Mouse (Mus musculus) kidney, embryonic 15.5 days (tissue): ENCODE results near the gene Ifit3. TPM values are rescaled to one million over a fixed set of nuclear protein-coding genes. Genes with fewer than 3 reads are reported as not detected.
"Not testable (repeated sequence)": the region's sequence is repeated elsewhere in the genome, so short reads cannot be mapped to it uniquely, and the experiment has no call there.

Source experiments
- ATAC-seq: fragments of 200-750 bp; cut with Nextera tagmentation; replicated peaks from 2 replicates; pipeline ENCODE4 v1.8.0; 2017; ENCODE audit warnings: moderate TSS enrichment; ENCODE audit not compliant: low FRiP score
- H3K27ac ChIP-seq: fragments of 300-500 bp; sonication (generic); 2 replicates; pipeline ENCODE4 v1.5.1; 2015; ENCODE audit warnings: mild to moderate bottlenecking, inconsistent platforms
- H3K27me3 ChIP-seq: fragments of 300-500 bp; sonication (generic); 2 replicates; pipeline ENCODE4 v1.6.1; 2015; ENCODE audit warnings: inconsistent platforms
- H3K36me3 ChIP-seq: fragments of 300-500 bp; sonication (generic); 2 replicates; pipeline ENCODE4 v1.6.1; 2015; ENCODE audit warnings: inconsistent platforms
- H3K4me1 ChIP-seq: fragments of 300-500 bp; sonication (generic); 2 replicates; pipeline ENCODE4 v1.6.1; 2015; ENCODE audit warnings: inconsistent platforms
- H3K4me2 ChIP-seq: fragments of 300-500 bp; sonication (generic); 2 replicates; pipeline ENCODE4 v1.6.1; 2015; ENCODE audit warnings: moderate library complexity, mild to moderate bottlenecking, inconsistent platforms
- H3K4me3 ChIP-seq: fragments of 300-500 bp; sonication (generic); replicated peaks from 2 replicates; pipeline ENCODE4 v1.5.1; 2015; ENCODE audit warnings: mild to moderate bottlenecking, inconsistent platforms
- H3K9ac ChIP-seq: fragments of 300-500 bp; sonication (generic); 2 replicates; pipeline ENCODE4 v1.6.1; 2015; ENCODE audit warnings: mild to moderate bottlenecking, inconsistent platforms
- H3K9me3 ChIP-seq: fragments of 300-500 bp; sonication (generic); replicated peaks from 2 replicates; pipeline ENCODE4 v1.6.1; 2016; ENCODE audit warnings: inconsistent platforms
- WGBS: fragments of 180-500 bp; shearing (Covaris S2); methylation state at CpG from one replicate; pipeline ENCODE4 v1.1.7; 2015; ENCODE audit warnings: mixed read lengths; 5-methylcytosine and 5-hydroxymethylcytosine counted together
- polyA plus RNA-seq: library from polyadenylated mRNA; unstranded; fragments of >200 nt; fragmentation: Nextera tagmentation; extraction: Ambion mirVana; gene quantifications from 2 replicates; pipeline ENCODE4 v1.2.1, GENCODE M21; 2015

Gene Ifit3
- 2.0 TPM in 2 replicates for polyA plus RNA-seq

- 42% methylated on average over 2 of the region's 2 CpGs for WGBS
- not testable (repeated sequence) for H3K9me3 ChIP-seq, H3K4me1 ChIP-seq, H3K27me3 ChIP-seq, H3K36me3 ChIP-seq, H3K4me3 ChIP-seq, H3K4me2 ChIP-seq, H3K27ac ChIP-seq, H3K9ac ChIP-seq
- peak; percentile 62; the same call in 1 of the 2 replicates for ATAC-seq
Measured at GRCm38 (mm10) chr19:34583126-34583766, at the start of gene Ifit3. Ifit3 (plus strand) TSS chr19:34583531.

- Histone ChIP-seq H3K9ac (no peak overlapping the region), H3K36me3 (no peaks in the 10 kb centered on the region), H3K27me3 (no peaks in the 10 kb centered on the region), H3K4me3 (no peak overlapping the region), H3K9me3 (no peaks in the 10 kb centered on the region), H3K27ac (no peak overlapping the region), H3K4me1 (no peaks in the 10 kb centered on the region), H3K4me2 (no peak overlapping the region)
- WGBS = 80% methylated on average over 1 of the region's 1 CpGs
- no peak for ATAC-seq
Measured at GRCm38 (mm10) chr19:34539422-34539821, 43.9 kb upstream of the Ifit3 start.

GRCm38 (mm10) chr19:34546211-34546610 is 37.1 kb upstream of the Ifit3 start:
- no peaks in the 10 kb centered on the region for H3K27me3 ChIP-seq
- H3K36me3 ChIP-seq = no peaks in the 10 kb centered on the region
- no peak for ATAC-seq
- no peak overlapping the region for H3K27ac ChIP-seq
- H3K9ac ChIP-seq = no peak overlapping the region
- 89% methylated on average over 4 of the region's 4 CpGs for WGBS
- H3K4me1 ChIP-seq = no peaks in the 10 kb centered on the region; the same call in 1 of the 2 replicates
- H3K4me3 ChIP-seq = no peak overlapping the region
- no peak overlapping the region for H3K4me2 ChIP-seq
- no peaks in the 10 kb centered on the region for H3K9me3 ChIP-seq

- H3K27me3 ChIP-seq = no peaks in the 10 kb centered on the region
- no peak overlapping the region for H3K27ac ChIP-seq
- H3K9me3 ChIP-seq = no peaks in the 10 kb centered on the region
- H3K9ac ChIP-seq = no peak overlapping the region
- ATAC-seq = no peak
- H3K4me1 ChIP-seq = peaks cover 12% of the 10 kb centered on the region; the same call in 1 of the 2 replicates
- no peaks in the 10 kb centered on the region for H3K36me3 ChIP-seq
- H3K4me2 ChIP-seq = no peak overlapping the region
- no peak overlapping the region for H3K4me3 ChIP-seq
- 27% methylated on average over 7 of the region's 7 CpGs for WGBS
Measured at GRCm38 (mm10) chr19:34547976-34548375, 35.4 kb upstream of the Ifit3 start.

- 0 out of 2 replicates have a peak overlapping the region, but pooled peaks have one; percentile 32 for H3K9ac ChIP-seq
- peaks cover 17% of the 10 kb centered on the region; the same call in 1 of the 2 replicates for H3K4me1 ChIP-seq
- 36% methylated on average over 4 of the region's 4 CpGs for WGBS
- H3K4me2 ChIP-seq = peak overlapping the region; percentile 68
- H3K9me3 ChIP-seq = no peaks in the 10 kb centered on the region
- ATAC-seq = no peak
- H3K36me3 ChIP-seq = no peaks in the 10 kb centered on the region
- peak overlapping the region; percentile 54 for H3K4me3 ChIP-seq
- peak overlapping the region; percentile 81; the same call in 1 of the 2 replicates for H3K27ac ChIP-seq
- H3K27me3 ChIP-seq = no peaks in the 10 kb centered on the region
Measured at GRCm38 (mm10) chr19:34550205-34550533, 33.2 kb upstream of the Ifit3 start.

GRCm38 (mm10) chr19:34550534-34551223 is 32.7 kb upstream of the Ifit3 start, which contains the start of gene Ifit2:
Ifit2 (plus strand) TSS chr19:34550694.
- Histone ChIP-seq H3K36me3 (no peaks in the 10 kb centered on the region), H3K9me3 (no peaks in the 10 kb centered on the region), H3K27me3 (no peaks in the 10 kb centered on the region), H3K27ac (peak within 1 kb of the TSS; percentile 81), H3K4me1 (peaks cover 17% of the 10 kb centered on the region; the same call in 1 of the 2 replicates), H3K4me2 (peak within 1 kb of the TSS; percentile 68), H3K9ac (peak within 1 kb of the TSS; percentile 35), H3K4me3 (peak within 1 kb of the TSS; percentile 54)
- under 1% methylated on average over 22 of the region's 22 CpGs for WGBS
- peak; percentile 95 for ATAC-seq

GRCm38 (mm10) chr19:34551981-34552380 is 31.4 kb upstream of the Ifit3 start:
- H3K4me1 ChIP-seq = peaks cover 17% of the 10 kb centered on the region; the same call in 1 of the 2 replicates

GRCm38 (mm10) chr19:34553021-34553420 is 30.3 kb upstream of the Ifit3 start:
- Histone ChIP-seq H3K4me2 (no peak overlapping the region), H3K9ac (no peak overlapping the region), H3K4me3 (no peak overlapping the region), H3K9me3 (no peaks in the 10 kb centered on the region), H3K4me1 (peaks cover 17% of the 10 kb centered on the region; the same call in 1 of the 2 replicates), H3K27ac (no peak overlapping the region), H3K27me3 (no peaks in the 10 kb centered on the region), H3K36me3 (no peaks in the 10 kb centered on the region)
- no peak for ATAC-seq
- 72% methylated on average over 6 of the region's 6 CpGs for WGBS

More at GRCm38 (mm10) chr19:34551981-34552380, 31.4 kb upstream of the Ifit3 start:
- Histone ChIP-seq H3K36me3 (no peaks in the 10 kb centered on the region), H3K27ac (peak overlapping the region; percentile 64), H3K9ac (no peak overlapping the region), H3K4me3 (peak overlapping the region; percentile 17; the same call in 1 of the 2 replicates), H3K9me3 (no peaks in the 10 kb centered on the region), H3K4me2 (peak overlapping the region; percentile 26), H3K27me3 (no peaks in the 10 kb centered on the region)
- 41% methylated on average over 5 of the region's 5 CpGs for WGBS
- no peak for ATAC-seq

- 36% methylated on average over 3 of the region's 3 CpGs for WGBS
- Histone ChIP-seq H3K9me3 (no peaks in the 10 kb centered on the region), H3K36me3 (no peaks in the 10 kb centered on the region), H3K27me3 (no peaks in the 10 kb centered on the region), H3K27ac (no peak overlapping the region), H3K4me1 (peaks cover 17% of the 10 kb centered on the region; the same call in 1 of the 2 replicates), H3K9ac (no peak overlapping the region), H3K4me3 (no peak overlapping the region), H3K4me2 (no peak overlapping the region)
- ATAC-seq = no peak
Measured at GRCm38 (mm10) chr19:34553522-34553921, 29.8 kb upstream of the Ifit3 start.

GRCm38 (mm10) chr19:34554061-34554460 is 29.3 kb upstream of the Ifit3 start:
- H3K27ac ChIP-seq = no peak overlapping the region
- no peak overlapping the region for H3K9ac ChIP-seq
- no peak overlapping the region for H3K4me2 ChIP-seq
- H3K4me3 ChIP-seq = no peak overlapping the region
- H3K36me3 ChIP-seq = no peaks in the 10 kb centered on the region
- ATAC-seq = no peak
- peaks cover 17% of the 10 kb centered on the region; the same call in 1 of the 2 replicates for H3K4me1 ChIP-seq
- H3K27me3 ChIP-seq = no peaks in the 10 kb centered on the region
- H3K9me3 ChIP-seq = no peaks in the 10 kb centered on the region

- Histone ChIP-seq H3K9ac (no peak overlapping the region), H3K4me3 (no peak overlapping the region), H3K36me3 (no peaks in the 10 kb centered on the region), H3K4me2 (no peak overlapping the region), H3K9me3 (no peaks in the 10 kb centered on the region), H3K27ac (no peak overlapping the region), H3K4me1 (peaks cover 16% of the 10 kb centered on the region; the same call in 1 of the 2 replicates), H3K27me3 (no peaks in the 10 kb centered on the region)
- 85% methylated on average over 3 of the region's 3 CpGs for WGBS
- ATAC-seq = no peak
Measured at GRCm38 (mm10) chr19:34556621-34557020, 26.7 kb upstream of the Ifit3 start.

- H3K27me3 ChIP-seq = no peaks in the 10 kb centered on the region
- H3K27ac ChIP-seq = no peak overlapping the region
- H3K4me3 ChIP-seq = no peak overlapping the region
- no peaks in the 10 kb centered on the region for H3K4me1 ChIP-seq
- no peaks in the 10 kb centered on the region for H3K9me3 ChIP-seq
- H3K9ac ChIP-seq = no peak overlapping the region
- H3K4me2 ChIP-seq = no peak overlapping the region
- H3K36me3 ChIP-seq = no peaks in the 10 kb centered on the region
- no peak for ATAC-seq
Measured at GRCm38 (mm10) chr19:34562556-34562955, 20.8 kb upstream of the Ifit3 start.
